Mouse (Mus musculus) layer of hippocampus, postnatal 10 days (tissue): ENCODE results near the gene Akap14. TPM values are rescaled to one million over a fixed set of nuclear protein-coding genes. Genes with fewer than 3 reads are reported as not detected.

Experiments
- DNase-seq, 2 experiments: peaks; one replicate each; pipeline ENCODE4 v3.0.0; 2021; ENCODE audit warnings: low spot score in 2 of 2
- total RNA-seq, 2 experiments: library from RNA; stranded (reverse); gene quantifications; 2 replicates each; pipeline ENCODE4 v1.2.3; 2021

The Akap14 gene
- total RNA-seq, 2 experiments from 2014 or later, result 0.25 TPM; not detected in 1

DNA sequence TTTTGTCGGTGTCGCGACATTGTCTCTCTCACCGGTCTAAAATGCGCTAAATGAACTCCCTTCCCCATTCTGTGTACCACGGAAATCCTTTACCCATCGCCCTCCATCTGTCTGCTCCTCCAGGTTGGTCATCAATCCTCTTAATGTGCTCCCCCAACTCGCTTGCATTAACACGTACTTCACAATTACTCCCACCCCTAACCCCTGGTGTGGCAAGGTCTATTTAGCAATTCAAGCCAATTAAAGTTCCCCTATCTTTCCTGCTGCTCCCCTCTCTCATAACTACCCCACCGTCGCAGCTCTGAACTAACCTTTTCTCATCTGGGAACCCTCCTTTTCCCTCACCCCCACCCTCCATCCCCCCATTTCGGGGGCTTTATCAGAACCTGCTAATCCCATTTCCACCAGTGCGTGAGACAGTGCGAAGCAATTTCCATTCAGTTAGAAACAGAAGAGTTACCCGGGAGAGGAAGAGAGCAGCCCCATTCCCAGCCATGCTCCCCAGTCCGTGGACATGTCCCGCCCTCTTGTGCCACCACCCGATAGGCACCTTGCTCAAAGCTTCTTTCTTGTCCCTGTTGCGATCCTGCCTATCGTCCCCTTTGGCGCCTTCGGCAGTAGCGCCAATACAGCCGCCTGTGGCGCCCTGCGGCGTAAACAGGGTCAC, 59.0 kb downstream of the Akap14 start:
- DNase-seq, result no peak

- no peak for DNase-seq
These were observed 64.8 kb downstream of the Akap14 start for GRCm38 (mm10) chrX:37103826-37104225.

Other genes starting within 250 kb of the Akap14 start
- gene Sept6, start 177.0 kb downstream of the Akap14 start, total RNA-seq, result 10 to 100 TPM; 62.0 to 64.6 TPM
- gene Sowahd, start 120.0 kb downstream of the Akap14 start, total RNA-seq, result not detected
- gene Rpl39, start 83.4 kb downstream of the Akap14 start, total RNA-seq, result 100 to 1,000 TPM; 418 to 424 TPM
- 10 to 100 TPM; 20.7 to 21.6 TPM for gene Upf3b, start 58.5 kb downstream of the Akap14 start, total RNA-seq
- gene Nkap, start 42.0 kb downstream of the Akap14 start, total RNA-seq, result 10 to 100 TPM; 18.1 to 22.9 TPM
- 100 to 1,000 TPM; 233 to 247 TPM for gene Ndufa1, start 22.3 kb upstream of the Akap14 start, total RNA-seq
- gene Rnf113a1, start 22.4 kb upstream of the Akap14 start, total RNA-seq, result 1 to 10 TPM; 6.9 to 8.4 TPM
- not detected for gene Gm9, start 42.2 kb upstream of the Akap14 start, total RNA-seq
- not detected for gene Rhox1, start 53.4 kb upstream of the Akap14 start, total RNA-seq
- not detected for gene Rhox2a, start 76.1 kb upstream of the Akap14 start, total RNA-seq
- not detected for gene Rhox3a, start 81.1 kb upstream of the Akap14 start, total RNA-seq
- gene Rhox4a, start 96.5 kb upstream of the Akap14 start, total RNA-seq, result not detected
- not detected for gene Rhox3a2, start 211.2 kb upstream of the Akap14 start, total RNA-seq
- not detected for gene Rhox4a2, start 222.0 kb upstream of the Akap14 start, total RNA-seq
- gene Rhox2b, start 243.2 kb upstream of the Akap14 start, total RNA-seq, result not detected